Mouse (Mus musculus): ENCODE measurements around the gene Gm3033. TPM values are rescaled to one million over a fixed set of nuclear protein-coding genes. Genes with fewer than 3 reads are reported as not detected.
"Not testable (repeated sequence)": the region's sequence is repeated elsewhere in the genome, so short reads cannot be mapped to it uniquely, and the experiment has no call there.

The Gm3033 gene
- total RNA-seq (2021): under 1 TPM in 1 of 2 experiments, not detected in 1; 0.17 TPM
- long read RNA-seq, experiment 1: 0 reads
- long read RNA-seq, experiment 2: 0 reads

- DNase-seq: not testable (repeated sequence)
Observed at GRCm38 (mm10) chr14:3845945-3846344, at the start of gene Gm3033. Gm3033 (plus strand) TSS chr14:3846245.

DNA sequence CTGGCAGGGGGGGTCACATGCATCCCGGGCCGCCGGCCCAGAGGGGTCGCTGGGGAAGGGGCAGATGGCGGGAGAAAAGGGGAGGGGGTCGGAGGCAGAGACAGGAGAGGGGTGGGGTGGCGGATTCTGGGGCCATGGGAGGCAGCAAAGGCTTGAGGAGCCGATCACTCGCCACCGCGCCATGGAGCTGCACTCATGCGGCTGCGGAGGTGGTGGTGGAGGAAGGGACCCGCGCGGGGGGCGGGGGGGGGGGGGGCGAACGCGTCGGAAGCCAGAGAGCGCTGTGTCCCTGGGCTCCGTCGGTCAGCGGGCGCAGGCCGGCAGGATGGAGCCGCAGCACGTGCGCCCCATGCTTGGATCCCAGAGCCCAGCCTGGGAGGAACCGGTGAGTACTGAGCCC, 36.3 kb upstream of the Gm3033 start, which contains the start of gene Gm3002:
TSS of gene Gm3002 (plus strand) at position 301 of the 400 bp plus-strand sequence.
- DNase-seq: not testable (repeated sequence)

DNA sequence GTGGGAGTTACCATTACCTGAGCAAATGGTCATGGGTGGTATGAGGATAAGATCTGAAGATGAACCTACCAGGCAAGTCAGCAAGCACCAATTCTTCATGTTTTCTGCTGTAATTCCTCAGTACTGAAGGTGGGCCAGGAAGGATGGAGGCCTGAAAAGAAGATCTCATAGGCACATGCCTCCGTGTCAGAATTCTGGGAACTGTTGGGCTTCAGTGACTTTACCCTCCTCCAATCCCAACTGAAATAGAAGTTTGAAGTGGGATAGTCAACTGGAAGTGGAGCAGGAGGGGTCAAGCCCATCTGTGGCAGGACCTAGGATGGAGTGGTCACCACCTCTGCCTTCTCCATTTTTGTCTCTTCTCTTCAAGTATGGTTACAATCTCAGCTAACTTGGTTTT, 37.8 kb downstream of the Gm3033 start, which contains the start of gene Gm2916:
TSS of gene Gm2916 (plus strand) at position 301 of the 400 bp plus-strand sequence.
- not testable (repeated sequence) for DNase-seq

Other genes starting within 250 kb of the Gm3033 start
- gene Gm3012, start 211.7 kb upstream of the Gm3033 start, total RNA-seq (2021): not detected
- under 1 TPM; 0.12 to 0.21 TPM for gene Gm3020, start 194.2 kb upstream of the Gm3033 start, total RNA-seq (2021)
- gene Gm3043, start 157.5 kb upstream of the Gm3033 start, total RNA-seq (2021): not detected
- not detected for gene Gm3002, start 36.2 kb upstream of the Gm3033 start, total RNA-seq (2021)
- not detected for gene Gm2916, start 37.9 kb downstream of the Gm3033 start, total RNA-seq (2021)
- gene Gm3029, start 85.5 kb downstream of the Gm3033 start, total RNA-seq (2021): not detected
- not detected for gene Gm3095, start 117.3 kb downstream of the Gm3033 start, total RNA-seq (2021)
- gene Gm3099, start 152.1 kb downstream of the Gm3033 start, total RNA-seq (2021): not detected
- gene Gm5796, start 177.7 kb downstream of the Gm3033 start, total RNA-seq (2021): under 1 TPM; 0.28 to 0.30 TPM
- not detected for gene Gm3115, start 237.9 kb downstream of the Gm3033 start, total RNA-seq (2021)